Mouse (Mus musculus) thymus, adult 2 months (tissue): ENCODE measurements around the gene Cbfa2t2. TPM values are rescaled to one million over a fixed set of nuclear protein-coding genes. Genes with fewer than 3 reads are reported as not detected.

Source experiments
- DNase-seq: peaks from one replicate; pipeline ENCODE4 v3.0.0; 2021
- H3K27ac ChIP-seq: fragments of 200-500 bp; 2 replicates; pipeline ENCODE4 v1.5.1; 2012; ENCODE audit warnings: low read length, control low read depth; ENCODE audit not compliant: control insufficient read depth, insufficient read depth
- H3K27me3 ChIP-seq: fragments of 200-500 bp; 2 replicates; pipeline ENCODE4 v1.6.1; 2012; ENCODE audit warnings: mild to moderate bottlenecking, low read length, moderate library complexity, mixed read lengths; ENCODE audit not compliant: control insufficient read depth, insufficient read depth
- H3K36me3 ChIP-seq: fragments of 200-500 bp; 2 replicates; pipeline ENCODE4 v1.6.1; 2012; ENCODE audit warnings: mild to moderate bottlenecking, low read length, moderate library complexity; ENCODE audit not compliant: control insufficient read depth, insufficient read depth
- H3K4me1 ChIP-seq: fragments of 200-500 bp; replicated peaks from 2 replicates; pipeline ENCODE4 v1.6.1; 2012; ENCODE audit warnings: low read length; ENCODE audit not compliant: control insufficient read depth, insufficient read depth
- H3K4me3 ChIP-seq: fragments of 200-500 bp; 2 replicates; pipeline ENCODE4 v1.5.1; 2012; ENCODE audit warnings: mild to moderate bottlenecking, low read length, control low read depth, moderate library complexity; ENCODE audit not compliant: control insufficient read depth, insufficient read depth
- CTCF ChIP-seq: fragments of 200-500 bp; IDR thresholded peaks from 2 replicates; pipeline ENCODE4 v1.5.1; 2012; ENCODE audit warnings: mild to moderate bottlenecking, control low read depth, low read length, moderate library complexity, borderline replicate concordance; ENCODE audit not compliant: control insufficient read depth, poor library complexity, insufficient read depth; ENCODE audit errors: extremely low read depth
- POLR2A ChIP-seq: fragments of 200-500 bp; IDR thresholded peaks from 2 replicates; pipeline ENCODE4 v1.6.1; 2012; ENCODE audit warnings: mild to moderate bottlenecking, low read length, control low read depth, moderate library complexity; ENCODE audit not compliant: control insufficient read depth, poor library complexity, insufficient read depth; ENCODE audit errors: extremely low read depth
- WGBS: fragments of 180-500 bp; shearing (Covaris S2); methylation state at CpG from one replicate; pipeline ENCODE4 v1.1.7; 2018; 5-methylcytosine and 5-hydroxymethylcytosine counted together
- polyA plus RNA-seq: library from polyadenylated mRNA; depleted of rRNA; stranded (reverse); fragments of >200 nt; gene quantifications from 2 replicates; pipeline ENCODE4 v1.2.3, GENCODE M21; 2012

Gene Cbfa2t2
- polyA plus RNA-seq, 1 experiment: 27.6 TPM

DNA sequence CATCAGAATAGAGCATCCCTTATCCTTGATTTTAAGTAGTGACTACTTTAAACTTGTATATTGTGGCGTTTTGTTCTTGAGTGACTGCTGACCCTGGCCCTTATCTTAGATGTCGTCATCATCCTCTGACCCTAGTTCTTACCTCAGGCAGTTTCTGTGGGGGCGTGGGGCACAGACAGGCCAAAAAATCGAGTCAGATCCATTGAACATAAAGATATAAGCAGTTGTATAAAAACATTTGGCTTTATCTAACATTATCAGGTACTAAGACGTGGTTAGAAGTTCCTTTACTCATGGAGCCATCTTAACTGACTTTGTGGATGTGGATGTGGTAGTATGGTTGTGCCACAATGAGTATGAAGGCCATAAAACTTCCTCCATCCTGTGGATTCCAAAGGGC lies 86.1 kb downstream of the Cbfa2t2 start:
- TF ChIP-seq POLR2A (no peak), CTCF (no peak)
- Histone ChIP-seq H3K4me3 (no peak overlapping the region), H3K4me1 (no peaks in the 10 kb centered on the region), H3K27ac (no peak overlapping the region), H3K27me3 (no peaks in the 10 kb centered on the region), H3K36me3 (peaks cover 41% of the 10 kb centered on the region)
- no peak for DNase-seq
- 86% methylated on average over 5 of the region's 5 CpGs for WGBS

DNA sequence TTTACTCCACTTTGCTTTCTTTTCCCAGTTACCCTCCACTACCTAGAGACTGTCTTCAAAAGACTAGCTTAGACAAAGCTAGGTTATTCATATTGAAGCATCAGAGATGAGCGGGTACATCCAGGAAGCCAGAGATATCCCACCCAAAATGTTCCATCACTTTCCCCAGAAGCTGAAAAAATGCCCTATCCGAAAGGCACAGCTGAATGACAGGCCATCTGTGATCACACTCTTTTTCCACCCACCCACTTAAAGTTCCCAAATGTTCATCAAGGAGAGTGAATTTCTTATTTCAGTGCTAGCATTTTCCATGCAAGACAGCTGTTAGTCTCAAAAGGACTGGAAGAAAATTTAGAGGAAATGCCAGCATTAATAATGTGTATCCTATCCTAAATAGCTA lies 89.0 kb downstream of the Cbfa2t2 start:
- H3K27ac ChIP-seq: no peak overlapping the region
- 99% methylated on average over 2 of the region's 2 CpGs for WGBS
- H3K36me3 ChIP-seq: peaks cover 31% of the 10 kb centered on the region
- no peaks in the 10 kb centered on the region for H3K4me1 ChIP-seq
- no peak overlapping the region for H3K4me3 ChIP-seq
- H3K27me3 ChIP-seq: no peaks in the 10 kb centered on the region
- no peak for DNase-seq
- TF ChIP-seq CTCF (no peak), POLR2A (no peak)

DNA sequence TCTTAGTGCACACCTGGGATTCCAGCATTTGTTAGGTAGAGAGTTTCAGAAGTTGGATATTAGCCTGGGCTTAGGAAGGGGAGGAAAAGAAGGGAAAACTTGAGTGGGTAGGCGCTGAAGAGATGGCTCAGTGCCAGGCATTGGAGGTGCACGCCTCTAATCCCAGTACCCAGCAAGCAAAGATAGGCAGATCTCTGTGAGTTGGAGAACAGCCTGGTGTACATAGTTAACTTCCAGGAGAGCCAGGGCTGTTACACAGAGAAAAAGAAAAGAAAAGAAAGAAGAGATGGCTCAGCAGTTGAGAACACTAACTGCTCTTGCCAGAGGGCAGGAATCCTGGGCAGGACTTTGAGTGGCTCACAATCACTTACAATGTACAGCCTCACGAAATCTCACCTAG lies 90.2 kb downstream of the Cbfa2t2 start:
- 97% methylated on average over 3 of the region's 3 CpGs for WGBS
- DNase-seq: no peak
- Histone ChIP-seq H3K27ac (no peak overlapping the region), H3K36me3 (peaks cover 40% of the 10 kb centered on the region), H3K4me3 (no peak overlapping the region), H3K27me3 (no peaks in the 10 kb centered on the region), H3K4me1 (no peaks in the 10 kb centered on the region)
- no peak for TF ChIP-seq POLR2A
- TF ChIP-seq CTCF: no peak

DNA sequence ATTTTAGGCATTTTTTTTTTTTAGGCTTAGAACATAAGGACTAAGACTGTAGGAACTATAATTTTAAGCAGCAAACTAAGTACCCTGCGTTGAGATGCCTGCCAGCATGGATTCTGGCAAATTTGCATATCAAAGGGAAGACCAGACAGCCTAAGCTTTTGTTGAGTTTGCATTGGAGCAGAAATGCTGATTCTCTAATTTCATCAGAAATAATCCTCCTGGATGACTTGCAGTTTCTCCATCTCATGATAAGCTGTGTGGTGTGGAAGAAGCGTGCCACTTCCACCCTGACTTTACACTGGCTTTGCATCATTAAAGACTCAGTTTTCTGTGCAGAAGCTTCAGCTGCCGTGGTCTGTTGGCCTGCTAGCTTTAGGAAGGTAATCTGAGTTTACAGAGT lies 96.6 kb downstream of the Cbfa2t2 start:
- no peaks in the 10 kb centered on the region for H3K27me3 ChIP-seq
- WGBS: 91% methylated on average over 3 of the region's 3 CpGs
- TF ChIP-seq CTCF (no peak), POLR2A (no peak)
- H3K4me3 ChIP-seq: no peak overlapping the region
- no peak for DNase-seq
- peaks cover 43% of the 10 kb centered on the region for H3K36me3 ChIP-seq
- no peak overlapping the region for H3K27ac ChIP-seq
- no peaks in the 10 kb centered on the region for H3K4me1 ChIP-seq

DNA sequence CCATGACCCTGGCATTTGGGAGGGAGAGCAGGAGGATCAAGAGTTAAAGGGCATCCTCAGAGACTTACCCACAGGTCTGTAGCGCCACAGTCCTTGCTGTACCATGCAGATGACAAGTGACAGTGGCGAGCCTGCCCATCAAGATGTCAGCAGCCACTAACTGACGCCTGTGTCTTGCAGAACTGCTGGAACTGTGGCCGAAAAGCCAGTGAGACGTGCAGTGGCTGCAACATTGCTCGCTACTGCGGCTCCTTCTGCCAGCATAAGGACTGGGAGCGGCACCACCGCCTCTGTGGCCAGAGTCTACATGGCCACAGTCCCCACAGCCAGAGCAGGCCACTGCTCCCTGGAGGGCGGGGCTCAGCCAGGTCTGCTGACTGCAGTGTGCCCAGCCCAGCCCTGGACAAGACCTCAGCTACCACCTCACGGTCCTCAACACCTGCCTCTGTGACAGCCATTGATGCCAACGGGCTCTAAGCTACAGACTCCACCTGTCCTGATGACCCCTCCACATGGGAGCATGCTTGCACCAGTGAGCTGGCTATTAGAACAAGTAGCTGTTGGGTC lies 98.5 kb downstream of the Cbfa2t2 start:
- Histone ChIP-seq H3K36me3 (peaks cover 40% of the 10 kb centered on the region), H3K4me1 (no peaks in the 10 kb centered on the region), H3K27ac (no peak overlapping the region), H3K4me3 (no peak overlapping the region), H3K27me3 (no peaks in the 10 kb centered on the region)
- no peak for DNase-seq
- WGBS: 96% methylated on average over 12 of the region's 12 CpGs
- TF ChIP-seq POLR2A (no peak), CTCF (no peak)

DNA sequence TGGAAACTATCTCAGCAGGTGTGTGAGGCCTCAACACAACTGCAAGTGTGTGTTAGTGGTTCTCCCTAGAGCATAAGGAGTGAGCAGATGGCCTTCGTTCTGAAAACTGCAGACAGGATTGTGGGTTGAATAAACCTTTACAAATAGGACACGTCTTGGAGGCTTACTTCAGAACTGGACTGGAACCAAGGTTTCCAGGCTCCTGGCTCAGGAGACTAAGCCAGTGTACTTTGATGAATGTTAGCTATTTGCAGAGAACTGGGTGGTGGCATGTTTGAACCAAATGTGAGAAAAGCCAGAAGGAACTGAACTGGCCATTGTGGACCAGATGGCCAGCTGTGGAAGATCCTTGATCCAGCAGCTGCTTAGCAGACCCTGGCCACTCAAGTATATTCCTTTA lies 102.0 kb downstream of the Cbfa2t2 start:
- TF ChIP-seq CTCF (no peak), POLR2A (no peak)
- H3K27me3 ChIP-seq: no peaks in the 10 kb centered on the region
- WGBS: 86% methylated on average over 2 of the region's 2 CpGs
- H3K27ac ChIP-seq: no peak overlapping the region
- no peak overlapping the region for H3K4me3 ChIP-seq
- peaks cover 22% of the 10 kb centered on the region; the same call in 1 of the 2 replicates for H3K36me3 ChIP-seq
- no peaks in the 10 kb centered on the region for H3K4me1 ChIP-seq
- DNase-seq: no peak

DNA sequence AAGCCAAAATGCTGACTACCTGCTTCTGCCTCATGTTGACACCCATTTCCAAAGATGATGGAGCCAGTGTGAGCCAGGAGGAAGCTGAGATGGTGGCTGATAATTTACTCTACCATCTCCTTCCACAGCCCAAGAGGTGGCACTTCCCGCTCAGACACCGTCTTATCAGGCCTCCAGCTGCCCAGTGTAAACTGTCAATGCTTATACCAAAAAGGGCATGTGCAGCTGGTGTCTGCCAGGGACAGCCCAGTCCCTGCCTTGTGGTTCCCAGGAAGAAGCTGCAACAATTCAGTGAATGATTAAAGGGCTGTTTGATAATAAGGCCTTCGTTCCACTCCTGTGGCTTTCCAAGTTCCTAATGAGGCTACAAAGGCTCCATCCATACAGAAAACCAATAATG lies 102.4 kb downstream of the Cbfa2t2 start:
- DNase-seq: no peak
- Histone ChIP-seq H3K27ac (no peak overlapping the region), H3K27me3 (no peaks in the 10 kb centered on the region), H3K4me1 (no peaks in the 10 kb centered on the region), H3K36me3 (peaks cover 21% of the 10 kb centered on the region; the same call in 1 of the 2 replicates), H3K4me3 (no peak overlapping the region)
- WGBS: 93% methylated on average over 3 of the region's 3 CpGs
- no peak for TF ChIP-seq POLR2A
- TF ChIP-seq CTCF: no peak
